Mouse (Mus musculus) heart, adult 9 months (tissue): ENCODE measurements around the gene C1s2.
A peak's percentile ranks its signal among the peaks of the same experiment; 100 is the strongest.
"Not testable (repeated sequence)": the region's sequence is repeated elsewhere in the genome, so short reads cannot be mapped to it uniquely, and the experiment has no call there.

Experiments used
- DNase-seq, 2 experiments: peaks; one replicate each; pipeline ENCODE4 v3.0.0; 2022; ENCODE audit warnings: low spot score in 2 of 2

The C1s2 gene

DNA sequence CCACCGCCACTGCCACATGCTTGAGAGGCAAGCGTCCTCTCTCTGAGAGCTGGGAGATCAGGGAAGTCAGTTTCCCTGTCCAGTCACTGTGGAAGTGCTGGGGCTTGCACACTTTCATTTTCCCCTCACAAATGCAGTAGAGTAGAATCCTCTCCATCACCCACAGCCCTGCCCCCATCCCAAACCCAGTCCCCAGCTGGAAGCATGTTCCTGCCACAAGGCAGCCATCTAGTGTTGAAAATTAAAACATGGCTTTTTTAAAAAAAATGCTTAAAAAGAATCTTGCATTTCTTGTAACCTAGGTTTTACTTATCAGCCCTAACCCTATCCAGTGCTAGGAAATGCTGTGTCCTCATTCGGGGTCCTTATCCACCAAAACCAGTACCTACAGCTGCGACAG lies 4.2 kb upstream of the C1s2 start:
- no peak for DNase-seq

DNA sequence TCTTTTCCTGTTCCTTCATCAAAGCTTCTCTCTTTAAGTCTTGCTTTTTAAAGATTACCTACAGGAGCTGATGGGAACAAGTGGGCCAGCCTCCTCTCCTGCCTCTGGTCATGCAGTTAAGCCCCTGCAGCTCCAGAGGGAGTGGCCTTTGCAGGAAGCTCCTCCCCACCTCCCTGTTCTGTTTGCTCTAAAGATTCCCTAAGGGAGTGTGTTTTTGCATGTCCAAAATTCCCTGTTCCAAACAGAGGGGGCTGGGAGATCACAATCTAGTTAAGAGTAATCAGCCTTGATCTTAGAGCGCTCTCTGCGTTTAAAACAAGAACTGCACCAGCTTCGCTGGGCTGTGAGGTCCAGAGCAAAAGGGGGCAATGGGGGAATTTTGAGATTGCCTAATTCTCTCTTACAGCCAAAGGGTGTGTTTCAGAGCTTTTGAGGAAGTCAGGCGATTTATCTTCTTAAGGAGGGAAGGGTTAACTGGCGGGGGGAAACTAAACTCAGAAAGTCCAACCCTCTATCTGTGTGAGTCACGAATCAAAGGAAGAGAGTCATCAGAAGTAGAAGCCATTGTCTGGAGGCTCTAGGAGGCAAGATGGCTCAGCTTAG lies 1.1 kb upstream of the C1s2 start:
- not testable (repeated sequence) for DNase-seq

DNA sequence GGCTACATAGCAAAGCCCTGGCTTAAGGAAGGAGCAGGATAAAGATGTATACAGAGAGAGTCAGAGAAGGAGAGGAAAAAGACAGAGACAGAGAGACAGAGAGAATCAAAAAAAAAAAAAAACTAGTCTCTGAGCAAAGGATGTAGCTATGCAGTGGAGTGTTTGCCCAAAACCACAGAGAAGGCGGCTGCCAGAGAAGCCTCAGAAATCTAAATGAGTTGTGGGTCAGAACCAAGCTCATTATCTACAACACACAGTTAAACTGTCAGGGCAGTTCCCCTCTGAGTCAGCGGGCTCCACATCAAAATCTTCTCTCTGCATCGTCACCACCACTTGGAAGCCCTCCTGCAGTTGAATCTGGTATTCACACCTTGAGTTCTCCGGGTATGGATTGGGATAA lies 5.1 kb downstream of the C1s2 start:
- DNase-seq, result no peak

DNA sequence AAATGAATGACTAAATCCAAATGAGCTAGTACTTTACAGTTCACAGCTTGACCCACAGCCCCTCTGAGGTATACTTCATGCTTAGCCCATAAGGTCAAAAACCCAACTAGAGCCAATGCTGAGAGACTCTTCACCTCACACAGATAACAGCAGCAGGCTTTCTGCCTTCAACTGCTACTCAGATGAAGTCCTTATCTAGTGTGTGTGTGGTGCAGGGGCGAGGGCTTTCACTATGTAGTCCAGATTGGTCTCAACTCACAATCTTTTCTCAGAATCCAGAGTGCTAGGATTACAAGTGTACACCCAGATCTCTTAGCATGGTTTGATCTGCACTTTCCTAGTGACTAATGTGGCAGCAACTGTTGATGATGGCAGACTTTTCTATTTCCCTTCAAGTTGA lies 9.7 kb downstream of the C1s2 start:
- not testable (repeated sequence) for DNase-seq

DNA sequence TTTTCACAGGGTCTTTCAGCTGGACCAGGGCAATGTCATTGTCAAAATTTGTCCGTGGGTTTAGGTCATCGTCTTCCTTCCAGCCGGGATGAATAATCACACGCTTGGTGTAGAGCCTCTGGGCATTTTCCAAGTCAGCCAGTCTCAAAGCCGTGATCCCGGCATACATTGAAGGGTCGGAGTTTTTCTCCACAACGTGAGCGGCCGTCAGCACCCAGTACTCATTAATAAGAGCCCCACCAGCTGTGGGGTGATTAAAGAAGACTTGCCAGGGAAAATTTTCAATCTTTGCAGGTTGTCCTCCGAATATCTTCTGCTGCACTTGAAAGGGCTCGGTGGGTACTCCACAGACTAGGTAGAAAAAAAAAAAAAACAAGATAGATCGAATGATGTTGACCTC lies 10.3 kb downstream of the C1s2 start:
- DNase-seq, result no peak

DNA sequence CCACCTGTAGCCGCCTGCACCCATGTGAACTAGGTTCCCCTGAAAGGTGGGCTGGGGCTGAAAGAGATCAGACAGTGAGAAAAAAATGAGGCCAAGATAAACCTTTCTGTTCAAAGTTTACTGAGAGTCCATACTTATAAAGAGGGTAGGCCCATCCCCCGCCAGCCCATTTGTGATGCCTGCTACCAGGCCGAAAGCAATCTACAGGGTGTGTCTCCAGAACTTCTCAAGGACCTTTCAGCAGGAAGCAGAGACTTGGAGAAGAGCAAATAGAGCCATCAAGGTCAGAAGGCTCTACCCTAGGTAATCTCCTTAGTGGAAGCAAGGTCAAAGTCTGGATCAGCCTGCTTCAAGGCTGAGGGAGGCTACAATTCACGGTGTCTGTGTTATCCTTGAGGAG lies 33.9 kb downstream of the C1s2 start:
- DNase-seq, result no peak

DNA sequence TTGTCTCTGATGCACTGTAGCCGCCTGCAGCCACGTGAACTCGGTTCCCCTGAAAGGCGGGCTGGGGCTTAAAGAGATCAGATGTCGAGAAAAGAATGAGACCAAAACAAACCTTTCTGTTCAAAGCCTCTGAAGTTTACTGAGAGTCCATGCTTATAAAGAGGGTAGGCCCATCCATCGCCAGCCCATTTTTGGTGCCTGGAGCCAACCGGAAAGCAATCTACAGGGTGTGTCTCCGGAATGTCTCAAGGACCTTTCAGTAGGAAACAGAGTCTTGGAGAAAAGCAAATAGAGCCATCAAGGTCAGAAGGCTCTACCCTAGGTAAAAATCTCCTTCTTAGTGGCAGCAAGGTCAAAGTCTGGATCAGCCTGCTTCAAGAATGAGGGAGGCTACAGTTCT lies 42.8 kb downstream of the C1s2 start:
- no peak for DNase-seq

DNA sequence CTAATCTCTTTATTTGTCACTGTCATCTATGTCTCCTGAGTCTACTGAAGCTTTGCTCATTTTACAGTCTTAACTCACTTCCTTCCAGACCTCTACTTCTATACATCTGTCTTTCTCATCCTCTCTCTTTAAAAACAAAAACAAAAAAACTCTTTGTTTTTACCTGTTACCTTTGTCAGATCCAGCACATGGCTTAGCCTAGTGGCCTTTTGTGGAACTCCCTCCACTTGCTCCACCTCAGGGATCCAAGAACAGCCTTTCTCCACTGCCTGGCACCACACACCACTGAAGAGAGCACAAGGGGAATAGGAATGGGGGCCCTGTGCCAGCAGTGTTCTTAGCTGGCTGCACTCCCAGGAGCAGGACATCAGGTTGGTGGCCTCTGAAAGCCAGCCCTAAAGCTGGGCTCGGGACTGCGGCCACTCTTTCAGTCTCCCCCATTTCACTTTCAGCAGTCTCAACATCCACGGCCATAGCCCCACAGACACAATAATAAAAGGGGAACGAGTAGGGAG lies 43.6 kb downstream of the C1s2 start:
- DNase-seq, result peak; percentile 23 to 59

DNA sequence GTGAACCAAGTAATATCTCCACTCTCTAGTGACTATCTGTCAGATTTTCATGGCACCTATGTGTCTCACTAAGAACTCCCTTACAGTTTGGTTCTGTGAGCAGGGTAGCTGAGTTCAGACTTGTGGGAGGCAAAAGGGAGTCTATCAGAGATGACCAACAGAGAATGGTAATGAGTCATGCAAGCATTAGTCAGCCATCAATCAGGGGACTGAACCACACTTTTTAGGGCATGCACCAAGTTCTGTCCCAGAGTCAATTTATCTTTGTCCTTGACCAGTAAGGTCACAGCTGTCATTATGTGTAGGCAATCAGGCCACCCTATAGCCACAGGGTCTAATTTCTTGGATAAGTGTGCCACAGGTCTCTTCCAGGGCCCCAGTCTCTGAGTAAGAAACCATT lies 47.1 kb downstream of the C1s2 start:
- no peak for DNase-seq

DNA sequence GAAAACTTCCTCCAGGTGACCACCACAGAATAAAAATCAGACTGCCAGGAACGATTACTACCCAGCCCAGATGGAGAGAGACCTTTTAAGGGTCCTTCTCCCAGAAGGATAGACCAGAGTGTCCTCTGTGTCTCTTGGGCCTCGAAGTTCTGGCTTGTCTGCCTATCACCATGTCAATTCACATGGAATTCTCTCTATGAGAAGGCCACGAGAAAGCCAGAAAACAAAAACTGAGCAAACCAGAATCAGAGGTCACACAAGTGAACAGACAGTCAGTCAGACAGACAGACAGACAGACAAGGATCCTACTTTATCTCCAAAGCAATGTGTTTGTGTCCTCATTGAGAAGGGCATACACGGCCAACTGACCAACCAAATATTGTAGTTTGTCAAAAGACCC lies 49.6 kb downstream of the C1s2 start:
- no peak for DNase-seq

DNA sequence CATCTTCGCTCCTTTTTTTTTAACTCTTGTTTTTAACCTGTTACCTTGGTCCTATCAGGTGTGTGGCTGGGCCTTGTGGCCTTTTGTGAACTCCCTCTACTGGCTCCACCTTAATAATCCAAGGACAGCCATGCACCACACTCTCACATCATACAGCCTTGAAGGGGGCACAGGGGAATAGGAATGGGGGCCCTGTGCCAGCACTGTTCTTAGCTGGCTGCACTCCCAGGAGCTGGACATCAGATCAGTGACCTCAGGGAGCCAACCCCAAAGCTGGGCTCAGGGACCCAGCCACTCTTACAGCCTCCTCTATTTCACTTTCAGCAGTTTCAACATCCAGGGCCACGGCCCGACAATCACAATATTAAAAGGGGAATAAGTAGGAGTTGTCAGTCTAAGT lies 50.1 kb downstream of the C1s2 start:
- peak; percentile 15 to 51 for DNase-seq

DNA sequence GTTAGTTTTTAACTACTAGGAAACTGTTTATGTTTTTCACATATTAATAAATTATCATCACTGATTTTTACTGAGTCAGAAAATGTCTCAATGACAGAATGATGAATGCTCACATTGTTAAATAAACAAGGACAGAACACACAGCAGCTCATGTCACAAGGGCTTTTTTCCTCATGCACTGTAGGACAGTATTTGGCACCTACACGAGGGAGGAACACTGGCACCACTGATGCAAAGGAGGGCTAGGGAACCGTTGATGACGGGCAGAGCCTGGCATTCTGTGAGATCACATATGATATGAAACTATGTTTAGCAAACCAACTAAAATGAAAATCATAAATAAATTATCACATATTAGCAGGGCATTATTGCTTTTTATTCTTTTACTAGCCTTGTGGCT lies 51.0 kb downstream of the C1s2 start:
- no peak for DNase-seq

DNA sequence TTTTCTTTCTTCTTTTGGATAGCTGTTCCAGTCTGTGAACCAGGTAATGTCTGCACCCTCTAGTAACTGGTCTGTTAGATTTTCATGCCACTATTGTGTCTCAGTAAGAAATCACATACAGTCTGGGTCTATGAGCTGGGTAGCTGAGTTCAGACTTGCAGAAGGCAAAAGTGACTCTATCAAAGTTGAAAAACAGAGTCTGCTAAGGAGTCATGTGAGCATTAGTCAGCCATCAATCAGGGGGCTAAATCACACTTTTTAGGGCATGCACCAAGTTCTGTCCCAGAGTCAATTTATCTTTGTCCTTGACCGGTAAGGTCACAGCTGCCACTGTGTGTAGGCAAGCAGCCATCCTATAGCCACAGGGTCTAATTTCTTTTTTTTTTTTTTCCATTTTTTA lies 53.7 kb downstream of the C1s2 start:
- no peak for DNase-seq

DNA sequence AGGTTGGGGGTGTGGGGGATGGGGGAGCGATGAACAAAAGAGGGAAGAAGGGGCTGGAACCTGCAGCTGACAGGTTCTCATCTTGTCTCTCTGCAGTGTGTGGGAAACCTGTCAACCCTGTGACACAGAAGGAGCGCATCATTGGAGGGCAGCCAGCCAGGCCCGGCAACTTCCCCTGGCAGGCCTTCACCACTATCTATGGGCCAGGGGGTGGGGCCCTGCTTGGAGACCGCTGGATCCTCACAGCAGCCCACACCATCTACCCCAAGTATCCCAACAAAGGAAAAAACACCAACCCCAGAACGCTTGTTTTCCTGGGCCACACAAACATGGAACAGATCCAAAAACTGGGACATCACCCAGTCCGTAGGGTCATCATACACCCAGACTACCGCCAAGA lies 55.7 kb downstream of the C1s2 start:
- not testable (repeated sequence) for DNase-seq

DNA sequence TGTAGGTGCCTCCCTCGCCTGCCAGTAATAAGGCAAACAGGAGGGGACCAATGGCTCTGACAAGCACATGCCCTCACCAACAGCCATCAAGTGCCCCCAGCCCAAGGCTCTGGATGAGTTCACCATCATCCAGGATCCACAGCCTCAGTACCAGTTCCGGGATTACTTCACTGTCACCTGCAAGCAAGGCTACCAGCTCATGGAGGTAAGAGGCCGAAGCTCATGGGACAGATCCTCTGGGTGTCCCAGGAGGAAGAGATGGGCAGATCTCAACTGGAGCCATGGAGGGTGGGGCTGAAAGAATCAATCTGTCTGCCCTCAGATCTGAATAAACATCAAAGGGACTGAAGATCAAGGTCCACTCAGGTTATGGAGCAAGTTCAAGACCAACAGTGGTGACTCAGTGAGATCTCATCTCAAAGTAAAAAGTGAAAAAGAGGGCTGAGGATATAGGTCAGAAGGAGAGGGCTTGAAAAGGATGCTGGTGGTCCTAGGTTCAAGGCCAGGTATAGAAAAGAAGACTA lies 60.7 kb downstream of the C1s2 start:
- DNase-seq, result not testable (repeated sequence)
